Mouse (Mus musculus): Measurements from ENCODE around the gene Gm9833. TPM values are rescaled to one million over a fixed set of nuclear protein-coding genes. Genes with fewer than 3 reads are reported as not detected.
"Not testable (repeated sequence)": the region's sequence is repeated elsewhere in the genome, so short reads cannot be mapped to it uniquely, and the experiment has no call there.

Gm9833 gene
- 7.1 TPM in 2 replicates for polyA plus RNA-seq (2015; fragmentation: Nextera tagmentation; extraction: Ambion mirVana)

DNA sequence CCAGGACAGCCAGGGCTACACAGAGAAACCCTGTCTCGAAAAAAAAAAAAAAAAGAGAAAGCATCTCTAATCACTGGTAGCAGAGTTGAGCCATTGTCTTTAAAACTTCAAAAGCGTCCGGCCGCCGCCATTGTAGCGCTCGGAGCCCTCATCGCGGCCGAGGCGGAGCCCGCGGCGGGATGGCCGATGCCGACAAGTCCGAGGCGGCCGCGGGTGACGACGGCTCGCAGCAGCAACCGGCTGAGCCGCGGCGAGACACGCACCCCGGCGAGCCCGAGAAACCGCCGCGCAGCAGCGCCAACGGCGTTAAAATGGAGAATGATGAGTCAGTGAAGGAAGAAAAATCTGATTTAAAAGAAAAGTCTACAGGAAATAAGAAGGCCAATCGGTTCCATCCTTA lies at the start of gene Gm9833:
Gene Gm9833 (plus strand): TSS at position 117 of the 400 bp plus-strand sequence.
- not testable (repeated sequence) for H3K4me1 ChIP-seq; H3K27me3 ChIP-seq (replicated peaks); H3K9ac ChIP-seq; H3K9me3 ChIP-seq; H3K27ac ChIP-seq; H3K36me3 ChIP-seq (replicated peaks)
- peak; percentile 62 for ATAC-seq (replicated peaks)
- 27% methylated on average over 35 of the region's 38 CpGs for WGBS
- peak within 1 kb of the TSS; percentile 44 for H3K4me2 ChIP-seq
- H3K4me3 ChIP-seq: peak within 1 kb of the TSS; percentile 27

- H3K9ac ChIP-seq: no peak overlapping the region
- ATAC-seq (replicated peaks): no peak
- H3K27ac ChIP-seq: no peak overlapping the region
Measured at GRCm38 (mm10) chr3:10070070-10070469, 17.8 kb upstream of the Gm9833 start.

DNA sequence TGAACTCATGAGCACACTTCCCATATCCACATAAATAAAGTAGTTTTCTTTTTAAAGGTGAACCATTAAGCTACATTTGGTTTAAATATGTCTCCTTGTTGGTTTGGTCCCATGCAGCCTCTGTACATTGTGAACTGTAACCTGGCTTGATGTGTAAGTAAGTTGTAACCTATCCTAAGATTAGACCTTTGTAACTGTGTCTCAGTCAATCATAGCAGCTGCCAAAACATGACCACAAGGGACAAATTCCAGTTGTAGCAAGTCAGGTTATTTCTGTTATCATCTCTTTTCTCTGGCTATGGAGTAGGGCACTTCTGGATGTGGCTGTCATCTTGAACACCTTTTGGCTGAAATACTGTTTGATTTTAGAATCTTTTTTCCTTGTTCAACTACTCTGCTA lies 12.1 kb upstream of the Gm9833 start:
- Histone ChIP-seq H3K9ac (no peak overlapping the region), H3K4me3 (no peak overlapping the region), H3K27ac (no peak overlapping the region), H3K27me3 (replicated peaks) (no peaks in the 10 kb centered on the region), H3K4me2 (no peak overlapping the region), H3K9me3 (no peaks in the 10 kb centered on the region), H3K4me1 (no peaks in the 10 kb centered on the region), H3K36me3 (replicated peaks) (no peaks in the 10 kb centered on the region)
- no peak for ATAC-seq (replicated peaks)

More at GRCm38 (mm10) chr3:10070070-10070469, 17.8 kb upstream of the Gm9833 start:
- Histone ChIP-seq H3K36me3 (replicated peaks) (no peaks in the 10 kb centered on the region), H3K9me3 (no peaks in the 10 kb centered on the region), H3K4me1 (no peaks in the 10 kb centered on the region), H3K4me2 (no peak overlapping the region), H3K27me3 (replicated peaks) (no peaks in the 10 kb centered on the region), H3K4me3 (no peak overlapping the region)

DNA sequence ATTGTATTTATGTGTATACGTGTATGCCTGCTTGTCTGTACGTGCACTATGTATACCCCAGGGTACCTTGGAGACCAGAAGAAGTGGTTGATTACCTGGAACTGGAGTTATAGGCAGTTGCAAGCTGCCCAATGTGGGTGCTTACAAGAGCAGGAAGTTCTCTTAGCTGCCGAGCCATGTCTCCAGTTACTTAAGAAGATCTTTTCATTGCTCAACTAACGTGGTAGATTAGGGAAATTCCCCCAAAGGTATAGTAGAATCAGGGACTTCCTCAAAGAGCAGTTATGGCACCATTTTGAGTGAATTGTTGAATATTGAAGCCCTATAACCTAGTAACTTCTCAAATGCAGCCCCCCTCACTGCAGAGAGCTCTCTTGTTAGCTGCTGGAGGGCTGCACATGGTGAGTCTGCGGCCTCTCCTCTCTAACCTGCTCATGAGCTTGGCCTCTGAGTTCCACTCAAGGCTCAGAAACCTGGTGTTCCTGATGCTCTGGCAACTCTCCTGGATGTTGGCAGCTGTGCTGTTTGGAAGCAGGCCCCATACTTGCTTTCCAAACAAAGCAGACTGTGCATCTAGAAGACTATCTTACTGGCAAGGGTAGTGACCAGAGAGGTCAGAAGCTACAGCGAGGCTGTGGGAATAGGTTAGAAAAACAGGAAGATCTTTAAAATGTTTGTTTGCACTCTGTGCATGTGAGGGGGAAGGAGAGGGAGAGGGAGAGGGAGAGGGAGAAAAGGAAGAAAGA lies 10.6 kb upstream of the Gm9833 start:
- no peak overlapping the region for H3K4me3 ChIP-seq
- no peaks in the 10 kb centered on the region for H3K4me1 ChIP-seq
- H3K4me2 ChIP-seq: no peak overlapping the region
- no peaks in the 10 kb centered on the region for H3K36me3 ChIP-seq (replicated peaks)
- no peak overlapping the region for H3K9ac ChIP-seq
- 87% methylated on average over 6 of the region's 6 CpGs for WGBS
- no peak for ATAC-seq (replicated peaks)
- H3K9me3 ChIP-seq: no peaks in the 10 kb centered on the region
- H3K27me3 ChIP-seq (replicated peaks): no peaks in the 10 kb centered on the region
- no peak overlapping the region for H3K27ac ChIP-seq

DNA sequence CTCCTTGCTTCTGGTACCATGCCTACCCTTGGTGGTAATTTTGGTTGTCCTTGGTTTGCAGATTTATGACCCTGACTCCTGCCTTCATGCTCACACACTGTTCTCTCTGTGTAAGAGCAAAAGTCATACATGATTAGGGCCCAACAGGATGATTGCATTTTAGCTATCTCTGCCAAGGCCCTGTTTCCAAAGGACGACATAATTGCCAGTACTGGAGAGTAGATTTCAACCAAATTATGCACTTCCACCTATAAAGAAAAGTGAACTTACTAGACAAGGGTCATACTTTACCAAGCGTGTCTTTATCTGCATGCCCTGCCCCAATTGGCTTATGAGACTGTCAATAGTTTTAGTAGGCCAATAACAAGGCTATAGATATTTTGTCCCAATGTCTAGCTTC lies 9.8 kb upstream of the Gm9833 start:
- Histone ChIP-seq H3K4me1 (no peaks in the 10 kb centered on the region), H3K9ac (no peak overlapping the region), H3K4me2 (no peak overlapping the region), H3K27ac (no peak overlapping the region), H3K4me3 (no peak overlapping the region), H3K27me3 (replicated peaks) (no peaks in the 10 kb centered on the region), H3K36me3 (replicated peaks) (no peaks in the 10 kb centered on the region), H3K9me3 (no peaks in the 10 kb centered on the region)
- no peak for ATAC-seq (replicated peaks)
- 97% methylated on average over 2 of the region's 2 CpGs for WGBS

DNA sequence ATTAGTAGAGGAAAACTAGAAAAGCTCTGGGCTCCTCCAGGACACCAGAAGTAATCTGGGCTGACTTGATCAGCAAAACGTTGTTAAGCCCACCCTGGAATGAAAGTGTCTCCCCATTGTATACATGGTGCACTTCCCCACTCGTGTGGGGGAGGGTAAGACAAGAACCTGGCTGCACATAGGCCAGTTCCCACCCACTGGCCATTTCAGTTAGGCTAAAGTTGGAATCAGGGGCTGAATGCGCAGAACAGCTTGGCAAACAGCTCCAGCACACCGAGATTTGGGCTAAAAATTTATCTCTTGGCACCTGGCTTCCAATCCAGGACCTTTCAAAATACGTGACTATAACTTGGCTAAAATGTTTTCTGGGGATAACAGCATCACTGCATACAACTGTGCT lies 6.6 kb upstream of the Gm9833 start:
- H3K36me3 ChIP-seq (replicated peaks): no peaks in the 10 kb centered on the region
- no peak overlapping the region for H3K27ac ChIP-seq
- ATAC-seq (replicated peaks): no peak
- no peak overlapping the region for H3K9ac ChIP-seq
- WGBS: 75% methylated on average over 5 of the region's 5 CpGs
- H3K4me3 ChIP-seq: no peak overlapping the region
- H3K9me3 ChIP-seq: no peaks in the 10 kb centered on the region
- H3K27me3 ChIP-seq (replicated peaks): no peaks in the 10 kb centered on the region
- no peak overlapping the region for H3K4me2 ChIP-seq
- H3K4me1 ChIP-seq: no peaks in the 10 kb centered on the region

DNA sequence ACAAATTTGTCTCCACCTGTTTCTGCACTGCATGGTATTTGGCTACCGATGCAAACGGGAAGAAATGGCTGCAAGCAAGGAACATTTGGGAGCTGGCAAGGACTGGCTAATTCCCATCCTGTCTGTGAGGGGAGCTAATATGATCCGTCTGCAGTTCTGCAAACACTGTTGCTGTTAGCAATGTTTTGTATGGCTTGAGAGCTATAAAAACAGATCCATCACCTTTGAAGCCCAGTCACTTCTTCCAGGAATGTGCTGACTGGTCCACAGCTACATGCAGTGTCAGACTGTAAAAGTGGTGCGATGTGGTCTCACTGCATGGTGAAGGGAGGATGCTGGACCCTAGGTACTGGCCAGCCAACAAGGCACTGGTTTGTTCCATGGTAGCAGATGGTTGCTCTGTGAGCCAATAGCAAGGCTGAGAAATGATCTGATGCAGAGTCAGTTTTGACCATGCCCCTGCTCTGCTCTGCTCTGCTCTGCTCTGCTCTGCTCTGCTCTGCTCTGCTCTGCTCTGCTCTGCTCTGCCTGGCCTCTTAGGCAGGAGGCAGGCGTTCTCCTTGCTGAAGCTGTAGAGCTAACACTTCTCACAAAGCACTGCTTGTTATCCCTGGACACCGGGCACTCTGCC lies 5.9 kb upstream of the Gm9833 start:
- WGBS: 70% methylated on average over 6 of the region's 6 CpGs
- H3K36me3 ChIP-seq (replicated peaks): no peaks in the 10 kb centered on the region
- ATAC-seq (replicated peaks): peak; percentile 76; the same call in 1 of the 2 replicates
- H3K9me3 ChIP-seq: no peaks in the 10 kb centered on the region
- H3K4me3 ChIP-seq: no peak overlapping the region
- H3K9ac ChIP-seq: no peak overlapping the region
- no peak overlapping the region for H3K4me2 ChIP-seq
- no peaks in the 10 kb centered on the region for H3K4me1 ChIP-seq
- no peak overlapping the region for H3K27ac ChIP-seq
- no peaks in the 10 kb centered on the region for H3K27me3 ChIP-seq (replicated peaks)

GRCm38 (mm10) chr3:10082545-10083062 lies 5.3 kb upstream of the Gm9833 start:
- Histone ChIP-seq H3K4me3 (no peak overlapping the region), H3K36me3 (replicated peaks) (no peaks in the 10 kb centered on the region), H3K9ac (no peak overlapping the region), H3K9me3 (no peaks in the 10 kb centered on the region), H3K4me2 (no peak overlapping the region), H3K4me1 (no peaks in the 10 kb centered on the region), H3K27ac (no peak overlapping the region), H3K27me3 (replicated peaks) (no peaks in the 10 kb centered on the region)
- ATAC-seq (replicated peaks): no peak
- 73% methylated on average over 4 of the region's 4 CpGs for WGBS

- Histone ChIP-seq H3K4me1 (no peaks in the 10 kb centered on the region), H3K4me3 (no peak overlapping the region), H3K9me3 (no peaks in the 10 kb centered on the region), H3K27me3 (replicated peaks) (no peaks in the 10 kb centered on the region), H3K27ac (no peak overlapping the region), H3K36me3 (replicated peaks) (no peaks in the 10 kb centered on the region), H3K4me2 (no peak overlapping the region), H3K9ac (no peak overlapping the region)
- 86% methylated on average over 3 of the region's 3 CpGs for WGBS
- no peak for ATAC-seq (replicated peaks)
Measured at GRCm38 (mm10) chr3:10084102-10084501, 3.8 kb upstream of the Gm9833 start.

DNA sequence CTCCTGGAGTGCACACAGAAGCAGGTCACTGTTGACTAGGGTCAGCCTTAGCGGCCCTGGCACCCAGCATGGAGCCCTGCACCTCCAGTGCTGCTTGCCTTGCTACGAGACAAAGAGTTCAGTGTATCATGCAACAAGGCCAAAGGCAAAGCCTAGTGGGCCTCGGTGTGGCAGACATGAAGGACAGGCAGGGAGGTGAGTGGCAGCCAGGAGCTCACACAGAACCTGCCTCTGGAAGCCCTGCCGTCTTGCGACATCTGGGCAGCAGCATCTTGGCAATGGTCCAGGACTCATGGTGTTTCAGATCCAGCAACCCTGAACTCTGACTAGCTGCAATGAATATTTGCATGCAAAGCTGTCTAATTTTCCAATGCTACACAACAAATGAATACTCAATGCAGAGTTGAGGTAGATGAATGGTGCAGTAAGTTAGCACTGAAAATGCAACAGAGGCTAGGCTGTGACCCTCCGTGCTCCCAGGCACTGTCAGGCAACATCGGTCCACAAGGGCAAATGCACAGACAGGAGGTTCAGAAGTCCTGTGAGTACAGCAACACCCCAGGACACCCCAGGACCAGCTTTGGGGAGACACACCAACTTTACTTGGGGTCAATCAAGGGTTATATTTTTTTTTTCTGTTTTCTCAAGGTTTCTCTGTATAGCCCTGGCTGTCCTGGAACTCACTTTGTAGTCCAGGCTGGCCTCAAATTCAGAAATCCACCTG lies 2.4 kb upstream of the Gm9833 start:
- no peaks in the 10 kb centered on the region for H3K4me1 ChIP-seq
- H3K36me3 ChIP-seq (replicated peaks): no peaks in the 10 kb centered on the region
- no peak overlapping the region for H3K4me3 ChIP-seq
- H3K27ac ChIP-seq: no peak overlapping the region
- H3K9ac ChIP-seq: no peak overlapping the region
- WGBS: 77% methylated on average over 7 of the region's 7 CpGs
- no peak for ATAC-seq (replicated peaks)
- no peak overlapping the region for H3K4me2 ChIP-seq
- no peaks in the 10 kb centered on the region for H3K9me3 ChIP-seq
- H3K27me3 ChIP-seq (replicated peaks): no peaks in the 10 kb centered on the region

GRCm38 (mm10) chr3:10087511-10087910 lies 399 bp upstream of the Gm9833 start:
- Histone ChIP-seq H3K27me3 (replicated peaks) (no peaks in the 10 kb centered on the region), H3K9ac (no peak overlapping the region), H3K36me3 (replicated peaks) (no peaks in the 10 kb centered on the region), H3K4me3 (peak overlapping the region; percentile 27; the same call in 1 of the 2 replicates), H3K4me1 (no peaks in the 10 kb centered on the region), H3K4me2 (peak overlapping the region; percentile 44), H3K9me3 (no peaks in the 10 kb centered on the region), H3K27ac (no peak overlapping the region)
- peak; percentile 21; the same call in 1 of the 2 replicates for ATAC-seq (replicated peaks)
- WGBS: 96% methylated on average over 8 of the region's 8 CpGs

GRCm38 (mm10) chr3:10091616-10092140 lies 3.8 kb downstream of the Gm9833 start:
- Histone ChIP-seq H3K9ac (no peak overlapping the region), H3K9me3 (no peaks in the 10 kb centered on the region), H3K27ac (no peak overlapping the region), H3K4me2 (no peak overlapping the region), H3K36me3 (replicated peaks) (no peaks in the 10 kb centered on the region), H3K27me3 (replicated peaks) (no peaks in the 10 kb centered on the region), H3K4me1 (no peaks in the 10 kb centered on the region), H3K4me3 (no peak overlapping the region)
- 85% methylated on average over 6 of the region's 6 CpGs for WGBS
- ATAC-seq (replicated peaks): no peak
